Mouse (Mus musculus): ENCODE measurements around the gene Nudt17.

GRCm38 (mm10) chr3:96696766-96697732 is 11.3 kb downstream of the Nudt17 start:
- no peak for TF ChIP-seq GATA1 (IDR thresholded peaks at IDR 0.05; ENCODE audit: borderline replicate concordance, low read length)
- no peak for TF ChIP-seq FLI1 (IDR thresholded peaks at IDR 0.05; ENCODE audit: low read length)

Data from megakaryocyte, embryonic 14.5 days (primary cell).